Mouse (Mus musculus): ENCODE measurements around the gene Zyg11b.

- TF ChIP-seq CTCF (IDR thresholded peaks at IDR 0.05; ENCODE audit: low read depth) (no peak), EP300 (optimal IDR thresholded peaks at IDR 0.05) (no peak)
Observed at GRCm38 (mm10) chr4:108219019-108219418, 81.9 kb downstream of the Zyg11b start.
